Mouse (Mus musculus): ENCODE results near the gene Morn1.

Gene Morn1

GRCm38 (mm10) chr4:155116607-155117006 lies 30.2 kb downstream of the Morn1 start:
- in situ Hi-C loops (cut with MseI, MboI), result no loop called here

DNA sequence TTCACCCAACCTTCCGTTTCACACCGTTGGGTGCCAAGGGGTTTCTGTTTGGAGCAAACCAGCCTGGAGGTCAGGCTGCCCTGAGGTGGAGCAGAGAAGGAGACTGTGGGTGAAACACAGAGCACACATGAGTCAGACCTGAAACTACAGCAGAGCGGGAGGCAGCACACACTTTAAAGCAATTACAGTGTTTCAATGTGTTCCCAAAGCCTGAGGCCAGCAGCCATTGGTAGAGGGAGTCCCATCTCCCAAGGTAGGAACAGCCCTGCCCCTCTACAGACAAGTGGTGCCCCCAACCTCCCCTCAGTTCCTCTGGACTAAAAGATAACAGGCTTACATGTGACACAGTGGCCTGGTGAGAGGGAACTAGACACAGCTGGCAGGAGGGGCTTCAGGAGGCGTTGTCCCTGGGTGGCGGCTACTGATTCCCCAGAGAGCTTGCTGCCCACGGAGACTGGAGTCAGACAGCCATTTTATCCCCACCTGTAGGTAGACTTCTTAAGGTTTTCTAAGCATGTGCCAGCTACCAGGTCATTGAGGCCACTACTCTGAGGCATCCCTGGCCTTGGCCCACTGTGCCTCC lies 31.1 kb downstream of the Morn1 start:
- in situ Hi-C loops (cut with MseI, MboI), result no loop called here

- in situ Hi-C loops (cut with MseI, MboI), result no loop called here
Measured at GRCm38 (mm10) chr4:155118278-155118677, 31.9 kb downstream of the Morn1 start.

DNA sequence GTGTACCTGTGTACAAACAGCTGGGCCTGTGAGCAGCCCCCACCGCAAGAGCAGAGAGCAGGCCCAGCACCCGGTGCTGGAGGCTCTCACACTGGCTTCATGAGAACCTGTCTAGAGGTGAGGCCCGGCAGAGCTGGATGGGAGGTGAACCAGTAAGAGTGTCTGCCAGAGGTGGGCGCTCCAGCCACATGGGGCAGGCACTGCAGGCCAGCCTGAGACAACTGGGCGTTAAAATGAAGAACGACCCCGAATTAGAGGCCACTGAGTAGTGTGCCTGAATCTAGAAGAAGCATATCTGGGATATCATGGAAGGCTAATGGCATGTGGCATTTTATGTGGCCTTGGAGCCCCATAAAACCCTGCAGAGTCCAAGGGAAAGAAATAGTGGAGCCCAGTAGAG lies 33.7 kb downstream of the Morn1 start:
- in situ Hi-C loops (cut with MseI, MboI), result no loop called here

DNA sequence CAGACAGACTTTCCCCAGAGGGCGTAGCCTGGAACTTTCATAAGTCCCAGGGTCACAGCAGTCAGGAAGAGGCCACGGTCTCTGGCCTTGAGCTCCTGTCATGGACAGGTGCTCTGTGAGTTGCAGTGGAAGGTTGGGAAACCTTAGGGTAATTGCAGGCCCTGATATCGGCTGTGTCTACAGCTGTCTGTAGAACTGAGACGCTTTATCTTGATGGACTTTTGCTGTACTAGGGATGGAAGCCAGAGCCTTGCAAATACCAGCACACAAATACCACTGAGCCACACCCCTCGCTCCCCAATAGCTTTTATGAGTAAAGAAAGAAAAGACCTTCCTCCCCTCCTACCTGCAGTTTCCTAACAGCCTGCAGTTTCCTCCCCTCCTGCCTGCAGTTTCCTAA lies 34.2 kb downstream of the Morn1 start:
- in situ Hi-C loops (cut with MseI, MboI), result no loop called here

DNA sequence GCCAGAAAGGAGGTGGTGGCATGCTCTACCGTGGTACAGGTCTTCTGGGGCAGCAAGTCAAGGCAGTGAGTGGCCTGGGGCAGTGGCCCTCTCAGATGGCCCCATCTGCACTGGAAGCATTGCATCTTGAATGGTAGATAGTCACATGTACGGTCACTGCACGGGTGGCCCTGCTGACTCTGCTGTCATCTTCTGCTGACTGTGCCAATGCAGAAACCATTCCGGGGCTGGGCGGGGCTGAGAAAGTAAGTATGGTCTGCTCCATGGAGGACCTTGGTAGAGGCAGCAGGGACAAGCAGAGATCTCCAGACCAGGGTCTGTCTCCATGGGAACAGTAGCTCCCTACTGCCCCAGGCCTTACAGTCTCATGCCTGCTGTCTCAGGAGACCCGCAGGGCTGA lies 34.8 kb downstream of the Morn1 start:
- in situ Hi-C loops (cut with MseI, MboI), result no loop called here

- in situ Hi-C loops (cut with MseI, MboI), result no loop called here
Measured at GRCm38 (mm10) chr4:155121915-155122443, 35.6 kb downstream of the Morn1 start.

GRCm38 (mm10) chr4:155122444-155123040 lies 36.2 kb downstream of the Morn1 start:
- in situ Hi-C loops (cut with MseI, MboI), result no loop called here

- in situ Hi-C loops (cut with MseI, MboI), result no loop called here
Measured at GRCm38 (mm10) chr4:155123868-155124534, 37.6 kb downstream of the Morn1 start.

DNA sequence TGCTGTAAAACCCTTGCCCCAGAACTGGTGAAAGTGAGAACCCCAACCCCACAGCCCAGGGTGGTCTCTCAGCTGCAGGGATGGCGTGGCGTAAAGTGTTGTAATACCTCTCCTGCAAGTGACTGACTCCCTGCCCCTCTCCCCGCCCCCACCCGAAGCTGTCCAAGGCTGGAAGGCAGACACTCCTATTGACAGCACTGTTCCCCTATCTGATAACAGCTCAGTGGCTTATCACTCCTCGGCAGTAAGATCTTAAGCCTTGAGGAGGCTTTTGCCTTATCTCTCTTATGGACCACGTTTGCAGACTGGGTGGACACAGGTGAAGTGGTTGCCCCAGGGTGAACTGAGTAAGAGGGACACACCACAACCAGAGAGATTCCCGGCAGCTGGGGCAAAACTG lies 38.9 kb downstream of the Morn1 start:
- in situ Hi-C loops (cut with MseI, MboI), result no loop called here

GRCm38 (mm10) chr4:155126194-155126593 lies 39.8 kb downstream of the Morn1 start:
- in situ Hi-C loops (cut with MseI, MboI), result no loop called here

GRCm38 (mm10) chr4:155126602-155127372 lies 40.4 kb downstream of the Morn1 start:
- in situ Hi-C loops (cut with MseI, MboI), result no loop called here

- in situ Hi-C loops (cut with MseI, MboI), result no loop called here
Measured at GRCm38 (mm10) chr4:155128411-155128810, 42.0 kb downstream of the Morn1 start.

DNA sequence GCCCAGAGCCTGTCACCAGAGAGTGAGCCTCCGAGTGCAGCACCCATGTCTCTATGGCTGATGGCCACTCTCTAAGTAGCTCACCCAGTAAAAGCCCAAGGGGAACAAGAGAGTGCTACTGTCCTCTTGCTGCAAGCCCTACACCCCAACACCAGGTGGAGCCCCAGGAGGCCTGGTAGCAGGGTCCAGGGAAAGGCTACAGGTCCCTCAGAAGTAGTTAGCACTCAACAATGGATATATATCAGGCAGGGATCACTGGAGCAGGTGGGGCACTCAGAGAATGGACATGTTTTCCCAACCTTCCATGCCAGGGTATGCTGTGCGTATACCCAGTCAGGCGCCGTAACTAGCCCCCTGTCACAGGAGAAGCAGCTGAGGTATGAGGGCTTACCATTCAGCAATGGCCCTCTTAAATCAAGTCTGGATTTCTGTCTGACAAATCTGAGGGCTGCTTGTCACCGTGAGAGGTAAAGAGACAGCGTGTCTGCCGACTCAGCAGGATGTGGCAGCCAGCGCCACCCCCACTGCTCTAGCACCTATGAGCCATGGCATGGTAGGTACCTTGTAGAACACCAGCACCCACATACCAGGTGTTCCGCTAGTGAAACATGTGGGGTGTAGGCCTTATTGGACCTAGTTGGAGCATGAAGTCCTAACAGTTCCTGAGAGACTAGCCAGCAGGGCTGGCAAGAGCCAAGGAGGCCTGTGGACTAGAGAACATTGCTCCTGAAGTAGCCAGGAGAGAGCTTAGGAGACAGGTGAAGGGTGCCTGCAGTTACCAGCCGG lies 42.9 kb downstream of the Morn1 start:
- in situ Hi-C loops (cut with MseI, MboI), result no loop called here

- in situ Hi-C loops (cut with MseI, MboI), result no loop called here
Measured at GRCm38 (mm10) chr4:155129996-155130395, 43.6 kb downstream of the Morn1 start.

- in situ Hi-C loops (cut with MseI, MboI), result no loop called here
Measured at GRCm38 (mm10) chr4:155130616-155131015, 44.2 kb downstream of the Morn1 start.

- in situ Hi-C loops (cut with MseI, MboI), result no loop called here
Measured at GRCm38 (mm10) chr4:155133188-155133587, 46.8 kb downstream of the Morn1 start.

- in situ Hi-C loops (cut with MseI, MboI), result no loop called here
Measured at GRCm38 (mm10) chr4:155133658-155134417, 47.5 kb downstream of the Morn1 start.

DNA sequence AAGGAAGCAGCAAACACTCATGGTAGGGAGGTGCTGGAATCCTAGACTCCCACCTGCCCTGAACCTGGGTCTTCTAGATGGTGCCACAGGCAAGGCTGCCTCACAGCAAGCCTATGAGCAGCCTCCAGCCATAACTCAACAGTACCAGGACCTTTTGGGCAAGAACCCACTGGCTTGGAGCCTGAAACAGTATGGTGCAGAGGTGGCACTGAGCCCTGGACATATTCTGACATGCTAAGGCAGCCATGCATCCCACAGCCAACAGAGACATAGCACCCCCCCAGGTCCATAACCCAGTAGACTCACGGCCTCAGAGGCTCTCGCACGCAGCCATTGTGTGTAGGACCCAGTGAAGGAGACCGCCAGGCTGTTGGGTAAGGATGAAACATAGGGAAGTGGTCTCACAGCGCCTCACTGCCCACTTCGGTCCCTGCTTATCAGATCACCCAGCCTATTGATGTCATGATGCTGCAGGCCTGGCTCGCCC lies 48.4 kb downstream of the Morn1 start:
- in situ Hi-C loops (cut with MseI, MboI), result no loop called here

DNA sequence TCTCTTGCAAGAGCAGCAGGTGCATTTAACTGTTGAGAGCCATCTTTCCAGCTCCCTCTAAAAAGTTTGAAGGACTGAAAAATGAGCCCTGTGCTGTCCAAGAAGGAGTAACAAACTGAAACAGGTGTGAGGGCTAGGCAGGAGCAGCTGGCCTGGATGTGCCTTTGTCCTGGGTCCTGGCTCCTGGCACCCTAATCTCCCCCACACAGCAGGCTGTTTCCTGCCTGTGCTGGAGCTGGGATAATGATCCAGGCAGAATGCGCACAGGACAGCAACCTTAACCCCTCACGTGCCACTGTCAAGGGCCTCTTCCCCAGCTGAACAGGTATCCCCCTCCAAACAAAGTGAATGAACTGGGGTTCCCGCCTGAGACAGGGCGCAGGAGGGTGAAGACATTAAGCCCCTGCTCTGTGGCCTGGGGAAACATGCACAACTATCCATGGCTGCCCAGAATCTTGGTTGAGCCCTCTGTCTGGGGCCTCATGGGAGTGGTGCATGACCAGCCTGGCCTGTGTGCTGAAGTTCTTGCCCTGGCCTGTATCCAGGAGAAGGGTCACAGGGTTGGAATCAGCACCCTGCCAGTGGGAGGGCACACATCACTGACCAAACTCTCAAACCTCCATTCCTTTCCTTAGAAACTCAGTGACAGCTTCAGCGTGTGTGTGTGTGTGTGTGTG lies 49.7 kb downstream of the Morn1 start:
- in situ Hi-C loops (cut with MseI, MboI), result no loop called here
